Mouse (Mus musculus): ENCODE measurements around the gene Lamc3. TPM values are rescaled to one million over a fixed set of nuclear protein-coding genes. Genes with fewer than 3 reads are reported as not detected.

The Lamc3 gene
- total RNA-seq, 2 experiments from 2014 or later = 0.64 to 0.68 TPM

DNA sequence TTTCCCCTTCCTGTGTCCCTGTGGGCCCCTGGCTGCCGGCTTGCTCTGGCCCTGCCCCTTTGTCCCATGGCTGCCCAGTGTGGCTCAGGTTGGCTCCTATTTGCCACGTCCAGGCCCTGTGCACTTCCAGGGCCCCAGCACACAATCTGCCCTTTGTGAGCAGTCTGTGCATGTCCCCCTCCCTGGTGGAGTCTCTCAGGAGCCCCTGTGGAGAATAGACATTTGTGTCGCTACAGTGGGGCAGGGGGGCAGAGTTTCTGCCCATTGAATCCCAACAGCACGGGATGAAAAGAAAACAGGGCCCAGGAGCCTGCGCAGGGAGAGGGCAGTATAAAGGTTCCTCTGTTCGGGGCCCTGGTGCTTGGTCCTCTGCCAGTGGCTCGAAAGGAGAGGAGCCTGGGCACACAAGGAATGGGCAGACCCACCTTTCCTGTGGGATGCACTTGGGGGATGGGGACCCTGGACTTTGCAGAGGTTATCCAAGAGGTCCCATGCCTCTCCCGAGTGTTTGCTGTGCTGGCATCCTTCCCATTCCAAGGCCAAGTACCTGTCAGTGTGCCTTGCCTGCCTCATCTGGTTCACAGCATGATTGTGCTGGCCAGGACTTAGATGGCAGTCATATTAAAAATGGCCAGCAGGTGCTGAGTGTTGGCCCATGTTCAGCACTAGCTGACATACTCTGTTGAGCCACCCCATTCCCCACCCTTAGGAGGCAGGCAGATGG, 75.6 kb downstream of the Lamc3 start:
- intact Hi-C loops (cut with DNase I) = no loop called here
- DNase-seq (ENCODE audit: low spot score) = no peak

DNA sequence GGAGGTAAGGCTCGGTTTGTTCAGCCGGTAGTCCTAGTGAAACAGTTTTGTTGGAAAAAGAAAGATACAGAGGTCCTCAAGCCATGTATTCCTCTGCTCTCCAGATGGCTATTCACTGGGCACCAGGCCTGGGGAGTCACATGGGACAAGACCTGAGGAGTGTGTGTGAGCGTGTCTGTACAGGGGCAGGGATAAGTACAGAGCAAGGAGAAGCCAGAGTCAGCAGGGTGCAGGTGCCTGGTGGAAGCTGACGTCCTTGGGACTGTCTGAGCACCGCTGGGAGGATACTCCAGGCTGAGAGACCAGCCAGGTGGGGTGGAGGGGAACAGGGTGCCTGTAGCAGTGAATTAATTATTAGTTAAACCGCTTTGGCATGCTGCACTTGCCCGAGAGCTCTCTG, 76.4 kb downstream of the Lamc3 start:
- intact Hi-C loops (cut with DNase I) = no loop called here

DNA sequence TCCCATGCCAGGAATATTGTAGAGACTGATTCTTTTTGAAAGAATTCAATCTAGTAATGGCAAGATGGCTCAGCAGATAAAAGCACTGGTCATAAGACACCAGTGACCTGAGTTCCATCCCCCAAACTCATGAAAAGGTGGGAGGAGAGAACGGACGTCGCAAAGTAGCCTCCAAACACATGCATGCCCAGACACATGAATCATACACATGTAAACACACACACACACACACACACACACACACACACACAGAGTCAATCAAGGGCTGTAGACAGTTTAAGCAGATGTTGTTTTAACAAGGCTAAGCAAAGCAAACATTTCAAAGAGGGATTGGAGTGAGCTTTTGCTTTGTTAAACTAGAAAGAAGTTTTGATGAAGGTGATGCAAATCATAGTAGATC, 77.1 kb downstream of the Lamc3 start:
- intact Hi-C loops (cut with DNase I) = no loop called here
- DNase-seq (ENCODE audit: low spot score) = no peak

More for the DNA sequence above, 76.4 kb downstream of the Lamc3 start:
- no peak for DNase-seq (ENCODE audit: low spot score)

DNA sequence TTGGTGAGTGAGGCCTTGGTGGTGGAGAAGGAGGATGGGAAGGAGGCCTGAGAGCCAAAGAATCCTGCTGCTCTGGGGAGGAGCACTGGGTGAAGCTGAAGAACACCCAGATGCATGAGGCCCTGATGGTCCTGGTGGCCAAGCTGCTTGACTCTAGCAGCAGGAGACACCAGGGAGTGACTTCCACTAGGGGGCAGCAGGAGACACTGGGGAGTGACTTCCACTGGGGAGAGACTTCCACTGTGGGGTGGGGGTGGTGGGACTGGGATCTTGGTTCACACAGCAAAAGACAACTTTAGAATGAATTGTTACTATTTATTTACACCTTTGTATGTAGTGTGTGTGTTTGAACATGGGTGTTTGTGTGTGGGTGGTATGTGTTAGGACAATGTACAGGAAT, 78.0 kb downstream of the Lamc3 start:
- no peak for DNase-seq (ENCODE audit: low spot score)
- intact Hi-C loops (cut with DNase I) = no loop called here

DNA sequence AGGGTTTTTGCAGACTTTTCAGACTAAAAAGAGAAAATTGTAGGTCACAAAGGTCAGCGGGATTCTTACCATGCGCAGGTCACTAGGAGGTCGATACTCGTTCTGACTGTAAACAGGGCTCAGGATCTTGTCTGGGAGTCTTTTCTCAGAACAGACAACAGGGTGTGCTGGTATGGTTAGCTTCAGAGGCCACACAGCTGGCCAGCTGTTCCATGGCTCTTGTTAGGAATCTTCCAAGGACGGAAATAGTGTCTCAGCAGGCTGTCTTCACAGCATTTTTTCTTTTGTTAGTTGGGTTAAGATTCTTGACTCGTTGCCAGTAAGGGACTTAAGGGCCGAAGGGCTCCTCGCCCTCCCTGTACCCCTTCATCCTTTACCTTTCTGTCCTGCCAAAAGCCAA, 79.7 kb downstream of the Lamc3 start:
- intact Hi-C loops (cut with DNase I) = no loop called here

DNA sequence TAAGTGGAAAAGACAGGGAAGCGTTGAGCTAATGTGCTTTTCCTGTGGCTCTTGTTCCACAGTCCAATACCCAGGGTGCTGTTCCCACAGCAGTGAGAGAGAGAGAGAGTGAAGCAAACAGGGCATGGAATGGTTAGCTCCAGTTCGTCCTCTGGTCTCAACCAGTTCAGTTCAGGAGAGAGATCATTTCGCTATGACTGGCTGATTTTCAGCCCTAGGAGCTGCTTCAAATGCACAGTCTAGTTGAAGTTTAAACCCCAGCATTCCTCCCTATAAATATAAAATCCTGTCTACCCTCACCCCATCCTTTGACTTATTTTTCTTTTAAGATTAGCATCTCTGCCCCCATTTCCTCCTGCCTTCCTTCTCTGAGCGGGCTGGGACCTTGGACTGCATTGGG, 85.5 kb downstream of the Lamc3 start:
- intact Hi-C loops (cut with DNase I) = no loop called here
- DNase-seq (ENCODE audit: low spot score) = no peak

More for the DNA sequence above, 79.7 kb downstream of the Lamc3 start:
- DNase-seq (ENCODE audit: low spot score) = no peak

DNA sequence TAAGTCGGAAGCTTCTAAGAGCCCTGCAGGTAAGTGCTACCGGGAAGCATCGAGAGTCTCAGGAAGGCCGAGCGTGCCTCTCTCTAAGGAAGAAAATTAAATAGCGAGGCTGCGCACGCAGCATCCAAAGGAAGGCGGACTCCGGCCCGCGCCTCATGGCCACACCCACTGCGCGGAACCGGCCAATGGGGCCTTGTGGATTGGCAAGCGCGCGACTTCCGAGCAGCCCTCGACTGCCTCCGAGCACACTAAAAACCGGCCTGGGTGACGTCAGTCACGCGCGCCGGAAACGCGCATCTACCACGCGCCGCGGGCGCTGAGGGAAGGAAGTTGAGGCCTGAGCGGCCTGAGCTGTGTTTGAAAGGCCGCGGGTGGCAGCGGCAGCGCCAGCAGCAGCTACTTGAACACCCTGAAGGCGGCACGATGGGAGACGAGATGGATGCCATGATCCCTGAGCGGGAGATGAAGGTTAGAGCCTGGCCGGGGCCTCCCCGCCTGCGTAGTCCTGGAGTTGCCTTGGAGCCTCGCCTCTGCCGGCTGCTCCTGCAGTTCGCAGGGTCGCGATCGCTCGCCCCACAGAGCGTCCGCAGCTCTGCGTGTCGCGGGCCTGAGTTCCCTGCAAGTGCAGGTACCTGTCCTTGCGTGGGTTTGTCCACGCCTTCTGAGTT, 87.2 kb downstream of the Lamc3 start, which contains the start of gene Nup214:
Gene Nup214 (plus strand): TSS at position 296 of the 668 bp plus-strand sequence.
- DNase-seq (ENCODE audit: low spot score) = peak; percentile 98
- intact Hi-C loops (cut with DNase I) = no loop called here

DNA sequence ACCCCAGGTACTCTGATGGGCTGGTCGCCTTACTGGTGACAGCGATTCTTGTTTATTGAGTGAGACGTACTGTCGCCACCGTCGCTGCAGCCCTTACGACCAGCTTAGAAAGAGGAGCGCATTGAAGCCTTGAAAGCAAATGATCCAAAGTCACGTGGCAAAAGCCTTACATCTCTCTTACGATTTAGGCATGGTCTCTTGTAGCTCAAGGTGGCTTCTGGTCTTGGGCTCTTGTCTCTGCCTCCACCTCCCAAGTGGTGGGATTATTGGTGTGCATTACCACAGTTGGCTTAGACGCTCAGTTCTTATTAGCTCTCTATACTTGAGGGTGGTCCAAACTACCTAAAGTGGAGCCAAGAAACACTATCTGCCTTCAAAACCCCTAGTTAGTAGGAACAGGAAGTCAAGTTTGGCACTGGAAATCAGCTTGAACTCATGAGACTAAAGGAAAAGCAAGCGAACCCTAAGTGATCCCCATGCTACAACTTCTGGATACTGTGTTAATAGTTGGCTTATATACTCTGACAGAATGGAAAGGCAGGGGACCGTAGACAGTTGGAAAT, 87.8 kb downstream of the Lamc3 start:
- no peak for DNase-seq (ENCODE audit: low spot score)
- intact Hi-C loops (cut with DNase I) = no loop called here

DNA sequence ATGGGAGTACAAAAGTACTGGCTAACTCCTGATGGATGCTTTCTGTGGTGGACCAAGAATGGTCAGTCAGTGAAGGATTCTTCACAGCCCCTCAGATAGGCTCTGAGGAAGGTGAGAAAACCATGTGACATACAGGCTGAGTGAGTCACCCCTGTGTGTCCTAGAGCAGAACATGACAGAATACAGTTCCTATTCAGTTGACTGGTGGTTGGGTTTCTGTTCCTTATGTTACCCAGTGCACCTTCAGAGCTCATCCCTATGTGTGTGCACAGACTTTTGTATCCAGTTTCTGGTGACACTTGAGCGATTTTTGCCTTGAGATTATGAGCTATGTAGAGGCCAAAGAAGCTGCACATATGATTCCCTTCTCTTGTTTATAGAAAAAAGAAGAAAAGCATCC, 100.7 kb downstream of the Lamc3 start:
- intact Hi-C loops (cut with DNase I) = no loop called here
- DNase-seq (ENCODE audit: low spot score) = no peak

DNA sequence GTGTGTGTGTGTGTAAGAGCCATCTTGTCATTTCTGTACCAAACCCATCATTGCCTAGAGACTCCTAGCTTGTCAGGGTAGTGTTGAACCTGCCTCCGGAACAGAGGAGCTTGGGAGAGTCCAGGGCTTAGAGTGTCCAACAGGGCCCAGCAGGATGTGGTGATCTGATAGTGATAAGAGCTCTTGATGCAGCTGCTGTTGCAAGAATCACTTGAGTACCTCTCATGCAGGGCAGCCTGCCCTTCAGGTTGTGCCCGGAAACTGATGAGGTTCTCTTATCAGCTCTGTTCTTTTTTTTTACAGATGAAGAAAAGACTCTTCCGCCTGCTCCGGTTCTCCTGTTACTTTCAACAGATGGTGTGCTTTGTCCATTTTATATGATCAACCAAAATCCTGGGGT, 103.9 kb downstream of the Lamc3 start:
- intact Hi-C loops (cut with DNase I) = no loop called here
- DNase-seq (ENCODE audit: low spot score) = no peak

DNA sequence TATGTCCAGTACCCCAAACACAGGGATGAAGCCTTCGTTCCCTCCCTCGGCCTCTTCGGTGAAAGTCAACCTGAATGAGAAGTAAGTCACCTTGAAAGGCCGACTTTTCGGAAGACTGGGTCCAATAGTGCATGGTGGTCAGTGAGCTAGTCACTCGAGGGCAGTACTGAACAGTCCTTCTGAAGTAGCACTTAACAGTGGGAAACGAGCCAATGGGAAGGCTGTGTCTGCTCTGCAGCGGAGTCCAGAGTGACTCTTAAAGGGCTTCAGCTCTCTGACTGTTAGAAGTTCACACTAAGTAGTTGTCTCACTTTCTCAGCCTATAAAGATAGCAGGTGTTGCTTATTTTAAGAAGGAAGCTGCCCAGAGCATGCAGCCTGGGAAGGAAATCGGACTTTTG, 107.8 kb downstream of the Lamc3 start:
- intact Hi-C loops (cut with DNase I) = no loop called here
- DNase-seq (ENCODE audit: low spot score) = no peak

DNA sequence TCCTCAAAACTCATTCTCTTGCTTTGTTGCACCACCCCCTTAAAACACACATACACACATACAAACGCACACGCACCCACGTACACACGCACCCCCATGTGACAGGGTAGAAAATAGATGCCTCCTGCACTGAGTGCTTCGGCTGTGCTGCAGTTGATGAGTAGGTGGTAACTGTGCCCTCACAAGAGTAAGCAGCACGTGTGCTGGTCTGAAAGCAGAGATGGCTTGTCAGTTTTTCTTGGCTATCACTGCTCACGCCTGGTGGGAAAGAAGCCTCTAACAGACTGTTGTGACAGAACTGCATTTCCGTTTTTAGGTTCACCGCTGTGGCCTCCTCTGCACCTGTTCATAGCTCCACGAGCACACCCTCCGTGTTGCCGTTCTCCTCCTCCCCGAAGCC, 109.0 kb downstream of the Lamc3 start:
- no peak for DNase-seq (ENCODE audit: low spot score)
- intact Hi-C loops (cut with DNase I) = no loop called here

Other genes with a start within 250 kb of the Lamc3 start
- gene Prdm12, start 247.3 kb upstream of the Lamc3 start, total RNA-seq (2021) = not detected
- 1 to 10 TPM; 8.3 to 9.6 TPM for gene Exosc2, start 216.6 kb upstream of the Lamc3 start, total RNA-seq (2021)
- 10 to 100 TPM; 29.8 to 35.0 TPM for gene Abl1, start 198.9 kb upstream of the Lamc3 start, total RNA-seq (2021)
- gene Qrfp, start 76.7 kb upstream of the Lamc3 start, total RNA-seq (2021) = not detected
- gene Fibcd1, start 41.3 kb upstream of the Lamc3 start, total RNA-seq (2021) = not detected
- 1 to 10 TPM; 6.1 to 6.6 TPM for gene Aif1l, start 62.8 kb downstream of the Lamc3 start, total RNA-seq (2021)
- gene Nup214, start 87.1 kb downstream of the Lamc3 start, total RNA-seq (2021) = 10 to 100 TPM; 27.4 to 28.3 TPM
- 10 to 100 TPM; 20.0 TPM for gene Fam78a, start 197.6 kb downstream of the Lamc3 start, total RNA-seq (2021)
- 10 to 100 TPM; 31.8 to 33.7 TPM for gene Plpp7, start 208.2 kb downstream of the Lamc3 start, total RNA-seq (2021)